Mouse (Mus musculus) B cell, adult 2 months (primary cell): ENCODE results near the gene Uqcr11.
A peak's percentile ranks its signal among the peaks of the same experiment; 100 is the strongest.

Source experiments
- DNase-seq, 2 experiments: peaks; one replicate each; pipeline ENCODE4 v3.0.0; 2022

Uqcr11 gene

DNA sequence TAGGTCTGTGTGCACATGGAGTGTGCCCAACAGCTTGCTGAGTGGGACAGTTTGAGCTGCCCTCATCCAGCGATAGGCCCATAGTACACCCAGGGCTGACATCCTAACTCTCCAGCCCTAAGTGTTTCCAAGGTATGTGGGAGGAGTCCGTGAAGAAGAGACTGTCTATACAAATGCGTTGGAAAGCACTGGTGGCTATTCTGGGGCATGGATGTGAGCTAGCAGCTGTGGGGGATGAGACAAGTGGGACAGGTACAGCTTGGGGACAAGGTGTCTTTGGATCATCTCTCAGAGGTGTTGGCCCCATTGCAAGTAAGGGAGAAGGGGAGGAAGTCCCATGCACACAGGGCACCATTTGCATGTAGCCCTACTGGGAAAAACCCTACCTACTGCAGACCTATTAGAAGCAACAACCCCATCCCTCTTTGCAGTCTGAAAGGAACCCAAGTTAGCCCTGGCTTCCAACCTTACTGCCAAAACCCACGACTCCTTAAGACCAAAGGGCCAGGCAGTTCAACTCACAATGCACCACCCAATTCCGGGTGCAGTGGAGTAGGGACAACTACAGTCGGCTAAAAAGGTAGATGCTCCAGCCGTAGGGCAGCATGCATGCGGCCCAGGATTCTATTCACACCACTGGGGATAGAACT, 9.0 kb downstream of the Uqcr11 start:
- peak in 1 of 2 experiments; percentile 14 for DNase-seq

- no peak for DNase-seq
Measured at GRCm38 (mm10) chr10:80396822-80397523, 9.7 kb downstream of the Uqcr11 start.

GRCm38 (mm10) chr10:80395025-80395627, 11.5 kb downstream of the Uqcr11 start:
- DNase-seq, result no peak

DNA sequence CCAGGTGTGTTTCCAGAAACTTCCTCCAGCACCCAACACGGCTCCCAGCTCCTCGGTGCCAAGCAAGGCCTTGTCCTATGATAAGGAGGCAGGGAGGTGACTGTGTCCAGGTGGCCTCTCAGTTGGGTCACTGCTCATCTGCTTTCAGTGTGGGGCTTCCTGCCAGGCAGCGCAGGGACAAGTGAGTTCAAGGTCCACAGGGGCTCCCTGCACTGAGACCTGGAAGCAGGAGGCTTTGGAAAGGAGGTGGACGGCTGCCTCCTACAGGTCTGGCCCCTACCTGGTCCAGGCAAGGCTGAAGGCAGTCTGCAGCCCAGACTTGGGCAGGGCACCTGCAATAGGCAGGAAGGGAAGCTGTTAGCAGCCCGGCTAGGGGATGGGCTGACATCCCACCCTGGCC, 13.9 kb downstream of the Uqcr11 start:
- no peak for DNase-seq

DNA sequence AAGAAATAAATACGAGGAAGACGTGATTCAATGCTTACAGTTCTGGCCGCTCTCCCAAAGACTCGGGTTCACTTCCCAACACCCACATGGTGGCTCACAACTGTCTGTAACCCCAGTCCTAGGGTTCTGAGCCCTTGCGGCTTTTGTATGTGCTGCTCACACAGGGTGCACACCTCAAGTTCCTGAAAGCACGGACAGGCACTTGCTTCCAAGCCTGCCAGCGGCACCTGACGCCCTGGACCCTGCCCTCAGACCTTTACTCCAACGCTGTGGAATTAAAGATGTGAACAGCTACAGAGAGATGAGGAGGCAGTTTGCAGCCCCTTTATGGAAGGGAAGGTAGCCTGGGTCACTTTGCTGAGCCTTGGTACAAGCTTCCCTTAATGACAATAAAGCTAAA, 15.9 kb downstream of the Uqcr11 start:
- no peak for DNase-seq

- DNase-seq, result no peak
Measured at GRCm38 (mm10) chr10:80389185-80389708, 17.4 kb downstream of the Uqcr11 start.

GRCm38 (mm10) chr10:80388731-80389130, 17.9 kb downstream of the Uqcr11 start:
- no peak for DNase-seq

GRCm38 (mm10) chr10:80387522-80387959, 19.1 kb downstream of the Uqcr11 start, which contains the start of gene Mex3d:
Mex3d (minus strand) TSS chr10:80387659.
- DNase-seq, result peak; percentile 82 to 86

- DNase-seq, result peak; percentile 28 to 33
Measured at GRCm38 (mm10) chr10:80386735-80387471, 19.7 kb downstream of the Uqcr11 start.

GRCm38 (mm10) chr10:80385811-80386734, 20.6 kb downstream of the Uqcr11 start:
- DNase-seq, result no peak

GRCm38 (mm10) chr10:80385310-80385709, 21.3 kb downstream of the Uqcr11 start:
- DNase-seq, result no peak

GRCm38 (mm10) chr10:80384709-80385108, 21.9 kb downstream of the Uqcr11 start:
- DNase-seq, result no peak

- no peak for DNase-seq
Measured at GRCm38 (mm10) chr10:80384115-80384639, 22.5 kb downstream of the Uqcr11 start.

- no peak for DNase-seq
Measured at GRCm38 (mm10) chr10:80383431-80383830, 23.2 kb downstream of the Uqcr11 start.

DNA sequence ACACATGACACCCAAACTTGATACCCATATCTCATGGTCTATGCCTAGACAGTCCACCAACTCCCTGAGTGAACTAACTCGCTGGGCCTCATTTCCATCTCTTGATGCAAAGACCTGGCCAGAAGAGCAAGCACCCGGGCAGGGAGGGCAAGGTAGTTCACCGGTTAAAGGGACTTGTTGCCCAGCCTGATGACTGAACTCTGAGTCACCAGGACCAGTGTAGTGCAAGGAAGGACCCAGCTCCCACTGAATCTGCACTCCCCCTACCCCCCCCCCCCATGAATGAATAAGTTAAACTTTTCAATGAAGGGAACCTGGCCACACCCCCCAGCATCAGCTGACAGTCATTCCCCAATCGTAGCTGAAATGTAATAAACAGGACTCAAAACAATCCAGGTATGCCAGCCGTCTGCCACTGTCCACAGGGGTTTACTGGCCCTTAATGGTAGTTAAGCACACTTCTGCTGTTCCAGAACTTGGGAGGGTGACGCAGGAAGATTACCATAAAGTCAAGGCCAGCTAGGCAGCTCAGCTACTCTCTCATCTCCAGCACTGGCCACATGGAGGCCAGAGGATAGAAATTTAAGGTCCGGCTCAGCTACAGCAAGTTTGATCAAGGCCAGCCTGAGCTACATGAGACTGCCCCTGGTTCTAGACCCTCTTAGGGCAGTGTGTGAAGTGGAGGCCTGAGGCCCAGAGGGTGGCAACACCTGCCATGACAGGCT, 23.8 kb downstream of the Uqcr11 start:
- no peak for DNase-seq

DNA sequence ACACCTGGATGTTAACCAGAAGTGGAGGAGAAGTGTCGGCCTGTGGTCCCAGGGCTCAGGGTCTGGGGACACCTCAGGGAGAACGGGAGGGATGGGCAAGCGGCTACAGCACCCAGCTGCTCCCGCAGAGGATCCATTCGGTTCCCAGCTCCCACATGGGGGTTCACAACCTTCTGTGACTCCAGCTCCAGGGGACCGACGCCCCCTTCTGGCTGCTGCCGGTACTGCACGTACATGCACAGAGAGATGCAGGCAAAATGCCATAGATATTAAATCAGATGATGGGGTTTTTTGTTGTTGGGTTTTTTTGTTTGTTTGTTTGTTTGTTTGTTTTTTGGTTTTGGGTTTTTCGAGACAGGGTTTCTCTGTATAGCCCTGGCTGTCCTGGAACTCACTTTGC, 28.9 kb downstream of the Uqcr11 start:
- peak; percentile 76 to 77 for DNase-seq

DNA sequence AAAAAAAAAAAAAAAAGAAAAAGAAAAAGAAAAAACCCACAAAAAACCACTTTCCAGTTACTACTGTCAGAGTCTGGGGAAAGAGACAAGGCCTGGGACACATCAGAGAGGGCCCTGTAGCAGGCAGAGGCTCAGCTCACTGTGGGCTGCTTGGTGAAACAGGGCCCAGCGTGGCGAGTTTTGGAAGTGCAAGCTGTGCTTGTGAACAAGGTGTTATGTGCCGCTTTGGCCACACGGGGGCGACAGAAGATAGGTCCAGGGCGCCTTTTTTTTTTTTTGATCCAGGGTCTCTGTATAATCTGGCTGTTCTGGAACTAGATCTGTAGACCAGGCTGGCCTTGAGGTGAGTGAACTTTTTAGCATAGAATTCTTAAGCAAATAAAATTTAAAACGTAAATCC, 30.5 kb downstream of the Uqcr11 start:
- peak; percentile 95 for DNase-seq

DNA sequence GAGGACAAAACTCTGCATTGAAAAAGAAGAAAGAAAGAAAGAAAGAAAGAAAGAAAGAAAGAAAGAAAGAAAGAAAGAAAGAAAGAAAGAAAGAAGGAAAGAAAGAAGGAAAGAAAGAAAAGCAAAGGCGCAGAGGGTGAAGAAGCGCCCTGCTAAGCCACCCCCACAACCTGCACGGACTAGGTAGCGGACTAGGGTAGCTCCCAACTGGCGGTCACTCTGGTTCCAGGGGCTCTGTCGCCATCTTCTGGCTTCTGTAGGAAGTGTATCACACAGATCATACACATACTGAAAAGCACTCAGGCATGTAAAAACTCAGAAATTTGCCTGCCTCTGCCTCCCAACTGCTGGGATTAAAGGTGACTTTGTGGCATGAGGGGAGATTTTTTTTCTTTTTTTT, 32.6 kb downstream of the Uqcr11 start:
- peak; percentile 84 to 87 for DNase-seq

GRCm38 (mm10) chr10:80372706-80373105, 33.9 kb downstream of the Uqcr11 start:
- no peak for DNase-seq

DNA sequence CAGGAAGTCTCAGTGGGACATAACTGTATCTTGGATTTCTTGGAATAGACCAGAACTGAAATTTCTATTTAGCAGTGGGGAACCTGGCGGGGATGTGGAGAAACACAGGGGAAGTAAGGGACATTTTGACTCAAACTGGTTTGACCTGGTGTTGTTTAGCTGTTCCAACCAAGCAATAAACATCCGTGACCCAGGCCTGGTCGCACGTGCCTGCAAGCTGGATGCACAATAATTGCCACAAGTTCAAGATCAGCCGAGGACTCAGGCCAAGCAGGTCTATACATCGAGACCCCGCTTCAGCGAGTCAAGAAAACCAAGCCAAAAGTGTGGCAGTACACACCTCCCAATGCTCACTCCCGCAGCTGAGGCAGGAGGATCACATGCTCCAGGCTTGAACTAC, 34.6 kb downstream of the Uqcr11 start:
- DNase-seq, result no peak

GRCm38 (mm10) chr10:80371411-80371966, 35.1 kb downstream of the Uqcr11 start:
- peak; percentile 91 to 94 for DNase-seq
